Mouse (Mus musculus): Measurements from ENCODE around the gene Bcl2l2. TPM values are rescaled to one million over a fixed set of nuclear protein-coding genes. Genes with fewer than 3 reads are reported as not detected.

The Bcl2l2 gene
- polyA plus RNA-seq, 1 experiment = 16.5 TPM

DNA sequence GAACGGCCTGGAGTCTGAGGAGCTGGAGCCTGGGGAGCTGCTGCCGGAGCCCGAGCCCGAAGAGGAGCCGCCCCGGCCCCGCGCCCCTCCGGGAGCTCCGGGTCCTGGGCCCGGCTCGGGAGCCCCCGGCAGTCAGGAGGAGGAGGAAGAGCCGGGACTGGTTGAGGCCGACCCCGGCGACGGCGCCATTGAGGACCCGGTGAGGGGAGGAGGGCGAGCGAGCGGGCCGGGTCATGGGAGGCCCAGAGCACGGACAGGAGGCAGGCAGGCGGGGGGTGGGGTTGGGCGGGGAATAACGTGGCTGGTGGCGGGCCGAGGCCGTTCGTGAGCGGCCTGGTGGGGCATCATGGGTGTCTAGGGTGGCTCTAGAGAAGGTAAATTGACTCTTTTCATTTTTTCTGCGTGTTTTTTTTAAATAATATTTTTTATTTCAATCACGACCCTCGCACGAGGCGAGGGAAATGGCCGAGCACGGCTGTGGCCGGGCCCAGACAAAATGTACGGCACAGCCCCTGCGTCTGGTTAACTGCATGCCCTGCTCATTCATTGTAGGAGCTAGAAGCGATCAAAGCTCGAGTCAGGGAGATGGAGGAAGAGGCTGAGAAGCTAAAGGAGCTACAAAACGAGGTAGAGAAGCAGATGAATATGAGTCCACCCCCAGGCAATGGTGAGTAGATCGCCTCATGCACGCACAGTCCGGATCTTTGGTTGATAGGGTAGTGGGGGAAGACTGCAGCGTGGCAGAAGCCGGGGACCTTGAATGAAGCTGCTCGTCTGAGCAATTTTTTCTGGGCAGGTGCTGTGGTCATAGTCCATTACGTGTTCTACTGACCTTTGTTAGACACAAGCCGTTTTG is 11.3 kb downstream of the Bcl2l2 start:
- Histone ChIP-seq H3K79me2 (ENCODE audit: control insufficient read depth, insufficient read depth) (peaks cover 33% of the 10 kb centered on the region), H3K4me3 (ENCODE audit: insufficient read depth, poor library complexity, severe bottlenecking) (peak overlapping the region; percentile 79), H3K27me3 (ENCODE audit: control insufficient read depth, insufficient read depth, insufficient read length) (no peaks in the 10 kb centered on the region), H3ac (ENCODE audit: control insufficient read depth, insufficient read length, low read depth) (peak overlapping the region; percentile 83), H3K79me3 (ENCODE audit: low read depth) (peaks cover 25% of the 10 kb centered on the region), H3K36me3 (ENCODE audit: control insufficient read depth, insufficient read depth) (peaks cover 34% of the 10 kb centered on the region)
- TF ChIP-seq MYOG (IDR thresholded peaks at IDR 0.05; ENCODE audit: control insufficient read depth, extremely low read depth, insufficient read length) (no peak), MYOD1 (IDR thresholded peaks at IDR 0.05; ENCODE audit: control insufficient read depth, insufficient read length, low read depth) (no peak), CTCF (IDR thresholded peaks at IDR 0.05; ENCODE audit: control insufficient read depth, insufficient read depth, insufficient read length) (no peak), CEBPB (IDR thresholded peaks at IDR 0.05; ENCODE audit: low read depth) (no peak), USF1 (IDR thresholded peaks at IDR 0.05; ENCODE audit: low read depth) (no peak), FOSL1 (IDR thresholded peaks at IDR 0.05; ENCODE audit: insufficient read depth, low read length, poor library complexity, severe bottlenecking) (no peak), MAX (IDR thresholded peaks at IDR 0.05) (no peak)

GRCm38 (mm10) chr14:54897445-54897844 is 14.3 kb downstream of the Bcl2l2 start:
- Histone ChIP-seq H3K4me3 (ENCODE audit: insufficient read depth, poor library complexity, severe bottlenecking) (no peak overlapping the region), H3K36me3 (ENCODE audit: control insufficient read depth, insufficient read depth) (peaks cover 40% of the 10 kb centered on the region), H3ac (ENCODE audit: control insufficient read depth, insufficient read length, low read depth) (no peak overlapping the region), H3K79me3 (ENCODE audit: low read depth) (peaks cover 25% of the 10 kb centered on the region), H3K79me2 (ENCODE audit: control insufficient read depth, insufficient read depth) (peaks cover 33% of the 10 kb centered on the region), H3K27me3 (ENCODE audit: control insufficient read depth, insufficient read depth, insufficient read length) (no peaks in the 10 kb centered on the region)
- TF ChIP-seq CTCF (IDR thresholded peaks at IDR 0.05; ENCODE audit: control insufficient read depth, insufficient read depth, insufficient read length) = no peak
- TF ChIP-seq MYOD1 (IDR thresholded peaks at IDR 0.05; ENCODE audit: control insufficient read depth, insufficient read length, low read depth) = no peak
- no peak for TF ChIP-seq MYOG (IDR thresholded peaks at IDR 0.05; ENCODE audit: control insufficient read depth, extremely low read depth, insufficient read length)
- TF ChIP-seq USF1 (IDR thresholded peaks at IDR 0.05; ENCODE audit: low read depth) = no peak
- no peak for TF ChIP-seq FOSL1 (IDR thresholded peaks at IDR 0.05; ENCODE audit: insufficient read depth, low read length, poor library complexity, severe bottlenecking)
- no peak for TF ChIP-seq CEBPB (IDR thresholded peaks at IDR 0.05; ENCODE audit: low read depth)
- no peak for TF ChIP-seq MAX (IDR thresholded peaks at IDR 0.05)

DNA sequence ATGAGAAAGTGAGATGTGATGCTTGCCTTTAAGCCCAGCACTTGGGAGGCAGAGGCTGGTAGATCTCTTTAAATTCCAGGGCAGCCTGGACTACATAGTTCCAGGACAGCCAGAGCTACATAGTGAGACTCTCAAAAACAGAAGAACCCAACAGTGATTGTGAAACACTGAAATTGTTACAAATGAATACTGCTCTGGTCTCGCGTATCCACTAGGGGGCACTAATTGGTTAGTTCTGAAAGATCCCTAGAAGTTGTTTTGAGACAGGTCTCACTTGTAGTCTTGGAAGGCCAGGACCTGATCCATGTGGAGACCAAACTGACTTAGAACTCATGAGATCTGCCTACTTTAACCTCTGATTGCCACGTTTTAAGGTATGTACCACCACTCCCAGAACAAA is 17.2 kb downstream of the Bcl2l2 start:
- H3ac ChIP-seq (ENCODE audit: control insufficient read depth, insufficient read length, low read depth) = no peak overlapping the region
- TF ChIP-seq MAX (IDR thresholded peaks at IDR 0.05) (no peak), CEBPB (IDR thresholded peaks at IDR 0.05; ENCODE audit: low read depth) (peak; percentile 78), CTCF (IDR thresholded peaks at IDR 0.05; ENCODE audit: control insufficient read depth, insufficient read depth, insufficient read length) (no peak)
- H3K79me2 ChIP-seq (ENCODE audit: control insufficient read depth, insufficient read depth) = peaks cover 19% of the 10 kb centered on the region
- peaks cover 39% of the 10 kb centered on the region for H3K36me3 ChIP-seq (ENCODE audit: control insufficient read depth, insufficient read depth)
- no peak overlapping the region for H3K4me3 ChIP-seq (ENCODE audit: insufficient read depth, poor library complexity, severe bottlenecking)
- H3K27me3 ChIP-seq (ENCODE audit: control insufficient read depth, insufficient read depth, insufficient read length) = no peaks in the 10 kb centered on the region
- peaks cover 14% of the 10 kb centered on the region for H3K79me3 ChIP-seq (ENCODE audit: low read depth)

DNA sequence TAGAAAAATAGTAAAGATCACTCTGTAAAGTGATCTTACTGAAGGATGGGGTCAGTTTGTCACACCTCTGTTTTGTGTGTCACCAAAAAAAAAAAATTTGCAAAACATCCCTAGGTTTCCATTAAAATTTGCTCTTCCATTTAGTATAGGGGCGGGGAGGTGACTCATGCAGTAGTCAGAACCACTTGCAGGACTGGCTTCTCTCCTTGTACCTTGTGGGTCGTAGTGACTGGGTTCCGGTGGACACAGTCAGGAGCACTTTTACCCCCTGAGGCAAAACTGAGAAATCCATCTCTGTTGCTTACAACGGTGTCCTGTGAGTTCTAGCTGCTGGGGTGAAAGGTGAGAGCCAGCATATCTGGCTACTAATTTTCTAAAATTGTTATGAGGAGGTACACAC is 20.5 kb downstream of the Bcl2l2 start:
- peaks cover 11% of the 10 kb centered on the region for H3K36me3 ChIP-seq (ENCODE audit: control insufficient read depth, insufficient read depth)
- TF ChIP-seq CTCF (IDR thresholded peaks at IDR 0.05; ENCODE audit: control insufficient read depth, insufficient read depth, insufficient read length) (no peak), MAX (IDR thresholded peaks at IDR 0.05) (no peak), FOSL1 (IDR thresholded peaks at IDR 0.05; ENCODE audit: insufficient read depth, low read length, poor library complexity, severe bottlenecking) (no peak), USF1 (IDR thresholded peaks at IDR 0.05; ENCODE audit: low read depth) (no peak), CEBPB (IDR thresholded peaks at IDR 0.05; ENCODE audit: low read depth) (no peak), MYOG (IDR thresholded peaks at IDR 0.05; ENCODE audit: control insufficient read depth, extremely low read depth, insufficient read length) (no peak)
- no peak overlapping the region for H3K4me3 ChIP-seq (ENCODE audit: insufficient read depth, poor library complexity, severe bottlenecking)
- no peaks in the 10 kb centered on the region for H3K79me2 ChIP-seq (ENCODE audit: control insufficient read depth, insufficient read depth)
- H3ac ChIP-seq (ENCODE audit: control insufficient read depth, insufficient read length, low read depth) = no peak overlapping the region
- H3K79me3 ChIP-seq (ENCODE audit: low read depth) = no peaks in the 10 kb centered on the region
- no peaks in the 10 kb centered on the region for H3K27me3 ChIP-seq (ENCODE audit: control insufficient read depth, insufficient read depth, insufficient read length)

GRCm38 (mm10) chr14:54908682-54909081 is 25.5 kb downstream of the Bcl2l2 start:
- H3ac ChIP-seq (ENCODE audit: control insufficient read depth, insufficient read length, low read depth) = no peak overlapping the region
- H3K79me3 ChIP-seq (ENCODE audit: low read depth) = no peaks in the 10 kb centered on the region
- H3K36me3 ChIP-seq (ENCODE audit: control insufficient read depth, insufficient read depth) = no peaks in the 10 kb centered on the region
- TF ChIP-seq USF1 (IDR thresholded peaks at IDR 0.05; ENCODE audit: low read depth) = no peak
- no peak overlapping the region for H3K4me3 ChIP-seq (ENCODE audit: insufficient read depth, poor library complexity, severe bottlenecking)
- no peaks in the 10 kb centered on the region for H3K79me2 ChIP-seq (ENCODE audit: control insufficient read depth, insufficient read depth)
- peaks cover 23% of the 10 kb centered on the region for H3K27me3 ChIP-seq (ENCODE audit: control insufficient read depth, insufficient read depth, insufficient read length)

- H3K79me3 ChIP-seq (ENCODE audit: low read depth) = no peaks in the 10 kb centered on the region
- H3K79me2 ChIP-seq (ENCODE audit: control insufficient read depth, insufficient read depth) = no peaks in the 10 kb centered on the region
- no peak overlapping the region for H3ac ChIP-seq (ENCODE audit: control insufficient read depth, insufficient read length, low read depth)
- H3K4me3 ChIP-seq (ENCODE audit: insufficient read depth, poor library complexity, severe bottlenecking) = no peak overlapping the region
- H3K27me3 ChIP-seq (ENCODE audit: control insufficient read depth, insufficient read depth, insufficient read length) = peaks cover 42% of the 10 kb centered on the region
- no peaks in the 10 kb centered on the region for H3K36me3 ChIP-seq (ENCODE audit: control insufficient read depth, insufficient read depth)
- TF ChIP-seq CTCF (IDR thresholded peaks at IDR 0.05; ENCODE audit: control insufficient read depth, insufficient read depth, insufficient read length) = no peak
These were observed 29.1 kb downstream of the Bcl2l2 start for GRCm38 (mm10) chr14:54912109-54912850.

Data from C2C12 (cell line).